Mouse (Mus musculus) liver, embryonic 14.5 days (tissue): ENCODE data around the gene Rap1gds1.

ENCODE experiments used
- CTCF ChIP-seq: IDR thresholded peaks from 2 replicates; pipeline ENCODE4 v1.5.1; 2016; ENCODE audit warnings: antibody characterized with exemption, low read depth, control low read depth
- EP300 ChIP-seq: IDR thresholded peaks from 2 replicates; pipeline ENCODE4 v1.6.1; 2016; ENCODE audit warnings: antibody characterized with exemption, low read depth

- TF ChIP-seq CTCF (no peak), EP300 (no peak)
Measured at GRCm38 (mm10) chr3:139041921-139042320, 33.1 kb downstream of the Rap1gds1 start.
